In the genomic region with DNA sequence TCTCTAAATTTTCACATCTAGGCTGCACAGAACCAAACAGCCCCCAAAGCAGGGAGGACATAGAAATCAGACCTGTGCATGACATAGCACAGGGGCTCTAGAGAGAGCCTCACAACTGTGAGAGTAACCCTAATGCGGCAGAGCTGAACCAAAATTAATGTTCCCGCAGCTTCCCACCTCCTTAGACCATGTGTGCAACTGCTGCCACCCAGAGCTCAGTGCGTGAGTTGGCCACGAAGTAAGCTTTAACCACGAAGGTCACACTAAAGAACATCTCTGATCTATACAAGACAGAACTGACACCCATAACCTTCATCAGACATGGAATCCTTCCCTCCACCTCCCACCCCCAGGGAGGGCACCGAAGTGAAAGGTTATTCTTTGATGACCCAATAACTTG, we compare ENCODE assay signal across 9 mouse cellular contexts. TPM values are rescaled to one million over a fixed set of nuclear protein-coding genes. Genes with fewer than 3 reads are reported as not detected.
A peak's percentile ranks its signal among the peaks of the same experiment; 100 is the strongest.
DNase-seq lines count a peak whose midpoint lies in the region; ATAC-seq and TF ChIP-seq lines count a peak whose summit lies in the region.
"Had no signal": no experiment of that assay in that cellular context is flagged by ENCODE, and none has a peak within 500 bp of the region (broad histone marks: within the 10 kb centered on the region; RNA-seq: fewer than 3 reads in every experiment).

No protein-coding gene starts in this region.

- no peaks in the 10 kb centered on the region for H3K27me3 ChIP-seq in heart, adult 2 months (ENCODE audit: control insufficient read depth, insufficient read depth, low read length)
- H3K27me3 ChIP-seq in midbrain, embryonic 14.5 days (ENCODE audit: control insufficient read depth, insufficient read depth, low read length): no peaks in the 10 kb centered on the region
- no peaks in the 10 kb centered on the region for H3K27me3 ChIP-seq in midbrain, embryonic 11.5 days (ENCODE audit: control insufficient read depth, insufficient read depth, low read length)
- H3K27me3 ChIP-seq in kidney, embryonic 14.5 days (ENCODE audit: control insufficient read depth, insufficient read depth, low read length): no peaks in the 10 kb centered on the region

- ATAC-seq in midbrain, embryonic 14.5 days (ENCODE audit: low FRiP score, low TSS enrichment): no peak
- no peak for ATAC-seq in midbrain, embryonic 11.5 days (ENCODE audit: low FRiP score)
- ATAC-seq in kidney, embryonic 14.5 days (ENCODE audit: low FRiP score, low TSS enrichment): no peak

- H3K4me1 ChIP-seq in heart, adult 2 months (ENCODE audit: control insufficient read depth, insufficient read depth, low read length): peaks cover 3% of the 10 kb centered on the region; the same call in 1 of the 2 replicates
- no peaks in the 10 kb centered on the region for H3K4me1 ChIP-seq in midbrain, embryonic 14.5 days (ENCODE audit: control insufficient read depth, insufficient read depth, low read length)
- no peaks in the 10 kb centered on the region for H3K4me1 ChIP-seq in midbrain, embryonic 11.5 days (ENCODE audit: control insufficient read depth, insufficient read depth, low read length)
- no peaks in the 10 kb centered on the region for H3K4me1 ChIP-seq in cortical plate, adult 2 months (ENCODE audit: control insufficient read depth, insufficient read depth, low read length)
- H3K4me1 ChIP-seq in kidney, embryonic 14.5 days (ENCODE audit: control insufficient read depth, insufficient read depth, low read length): peaks cover 4% of the 10 kb centered on the region; the same call in 1 of the 2 replicates

- no peak overlapping the region for H3K4me3 ChIP-seq in heart, adult 2 months
- H3K4me3 ChIP-seq in midbrain, embryonic 14.5 days (replicated peaks; ENCODE audit: low read depth, low read length): no peak overlapping the region
- H3K4me3 ChIP-seq in midbrain, embryonic 11.5 days (ENCODE audit: low read depth, low read length): no peak overlapping the region
- no peak overlapping the region for H3K4me3 ChIP-seq in cortical plate, adult 2 months (ENCODE audit: insufficient read depth, low read length)
- H3K4me3 ChIP-seq in kidney, embryonic 14.5 days (ENCODE audit: low read length): no peak overlapping the region

- no peak for TF ChIP-seq POLR2A in heart, adult 2 months (IDR thresholded peaks at IDR 0.05; ENCODE audit: insufficient read depth, low read depth, low read length)
- no peak for TF ChIP-seq POLR2A in cortical plate, adult 2 months (IDR thresholded peaks at IDR 0.05; ENCODE audit: extremely low read depth, insufficient read depth, low read length)

- peak; percentile 56 for TF ChIP-seq CTCF in heart, adult 2 months (IDR thresholded peaks at IDR 0.05)
- peak; percentile 49 for TF ChIP-seq CTCF in cortical plate, adult 2 months (IDR thresholded peaks at IDR 0.05; ENCODE audit: extremely low read depth, insufficient read depth, low read length)

- no peak for DNase-seq in heart, adult 2 months
- DNase-seq in heart, postnatal 25 days (ENCODE audit: low spot score): no peak
- DNase-seq in midbrain, embryonic 14.5 days: peak; percentile 18
- DNase-seq in midbrain, embryonic 11.5 days (ENCODE audit: low spot score, missing footprints): no peak
- peak; percentile 8 for DNase-seq in right cerebral cortex, postnatal 14 days
- DNase-seq: cerebellum, postnatal 36 days; thymus, adult 18-20 months had no signal

- 67% methylated on average over 6 of the region's 6 CpGs for WGBS in heart, adult 2 months
- 91% methylated on average over 6 of the region's 6 CpGs for WGBS in midbrain, embryonic 14.5 days
- WGBS in midbrain, embryonic 11.5 days: 89% methylated on average over 6 of the region's 6 CpGs
- WGBS in kidney, embryonic 14.5 days: 77% methylated on average over 6 of the region's 6 CpGs

- H3K9me3 ChIP-seq in midbrain, embryonic 14.5 days (ENCODE audit: control insufficient read depth, low read length): no peaks in the 10 kb centered on the region
- H3K9me3 ChIP-seq in midbrain, embryonic 11.5 days (ENCODE audit: control insufficient read depth, low read length): no peaks in the 10 kb centered on the region
- no peaks in the 10 kb centered on the region for H3K9me3 ChIP-seq in kidney, embryonic 14.5 days (ENCODE audit: control insufficient read depth, low read length)

- H3K9ac ChIP-seq in heart, adult 2 months (ENCODE audit: low read depth, low read length): no peak overlapping the region
- no peak overlapping the region for H3K9ac ChIP-seq in midbrain, embryonic 14.5 days (replicated peaks; ENCODE audit: low read length)
- H3K9ac ChIP-seq in midbrain, embryonic 11.5 days (ENCODE audit: low read length): no peak overlapping the region
- no peak overlapping the region for H3K9ac ChIP-seq in kidney, embryonic 14.5 days (ENCODE audit: low read depth, low read length)

- no peaks in the 10 kb centered on the region for H3K79me2 ChIP-seq in heart, adult 2 months (replicated peaks; ENCODE audit: control insufficient read depth, insufficient read depth, low read length)

- no peak overlapping the region for H3K4me2 ChIP-seq in midbrain, embryonic 14.5 days (ENCODE audit: low read length)
- no peak overlapping the region for H3K4me2 ChIP-seq in midbrain, embryonic 11.5 days
- no peak overlapping the region for H3K4me2 ChIP-seq in kidney, embryonic 14.5 days (replicated peaks; ENCODE audit: low read depth, low read length)

- H3K27ac ChIP-seq in heart, adult 2 months: no peak overlapping the region
- no peak overlapping the region for H3K27ac ChIP-seq in midbrain, embryonic 14.5 days (replicated peaks; ENCODE audit: low read depth, low read length)
- H3K27ac ChIP-seq in midbrain, embryonic 11.5 days (ENCODE audit: low read depth, low read length): no peak overlapping the region
- no peak overlapping the region for H3K27ac ChIP-seq in cortical plate, adult 2 months (ENCODE audit: insufficient read depth, low read length)
- no peak overlapping the region for H3K27ac ChIP-seq in kidney, embryonic 14.5 days (ENCODE audit: low read depth, low read length)

- no peaks in the 10 kb centered on the region for H3K36me3 ChIP-seq in heart, adult 2 months (ENCODE audit: control insufficient read depth, insufficient read depth, low read length)
- peaks cover 8% of the 10 kb centered on the region; the same call in 1 of the 2 replicates for H3K36me3 ChIP-seq in midbrain, embryonic 14.5 days (ENCODE audit: control insufficient read depth, insufficient read depth, low read length)
- no peaks in the 10 kb centered on the region for H3K36me3 ChIP-seq in midbrain, embryonic 11.5 days (ENCODE audit: control insufficient read depth, insufficient read depth, low read length)
- H3K36me3 ChIP-seq in kidney, embryonic 14.5 days (ENCODE audit: control insufficient read depth, insufficient read depth, low read length): peaks cover 11% of the 10 kb centered on the region

- intact Hi-C loops in heart, adult 2 months (cut with DNase I): loop anchor here (2.0 to 5.0 kb wide), 2 partner anchors 79 to 165 kb away; no protein-coding TSS in a partner anchor
- intact Hi-C loops in heart, postnatal 25 days (cut with DNase I): loop anchor here (5.0 kb wide), 1 partner anchor 165 kb away; no protein-coding TSS in a partner anchor

- no peak for TF ChIP-seq EP300 in heart, adult 2 months (IDR thresholded peaks at IDR 0.05; ENCODE audit: insufficient read depth, low read depth, low read length)

RNA-seq across cellular contexts. Expression of a gene that starts 55.9 kb away (rescaled TPM):
- total RNA-seq in heart, adult 2 months (2021): 1 to 10 TPM; 8.9 to 9.1 TPM
- polyA plus RNA-seq in heart, adult 2 months (2012; rRNA removed): 7.3 and 13.1 TPM in 2 replicates
- 10 to 100 TPM in 1 of 2 experiments, 1 to 10 TPM in 1; 8.5 to 10.4 TPM for total RNA-seq in heart, postnatal 25 days (2021)
- polyA plus RNA-seq in midbrain, embryonic 14.5 days (2014; fragmentation: Nextera tagmentation; extraction: Ambion mirVana): 27.2 and 32.9 TPM in 2 replicates
- 44.1 and 45.9 TPM in 2 replicates for polyA plus RNA-seq in midbrain, embryonic 11.5 days (2014; fragmentation: Nextera tagmentation; extraction: Ambion mirVana)
- polyA plus RNA-seq in cortical plate, adult 2 months (2012; rRNA removed): 24.3 and 25.3 TPM in 2 replicates
- polyA plus RNA-seq in kidney, embryonic 14.5 days (2014; fragmentation: Nextera tagmentation; extraction: Ambion mirVana): 25.6 and 42.1 TPM in 2 replicates

RNA-seq across cellular contexts. Expression of a gene that starts 59.6 kb away (rescaled TPM):
- 10 to 100 TPM; 41.8 to 51.6 TPM for total RNA-seq in heart, adult 2 months (2021)
- 35.2 and 51.5 TPM in 2 replicates for polyA plus RNA-seq in heart, adult 2 months (2012; rRNA removed)
- total RNA-seq in heart, postnatal 25 days (2021): 10 to 100 TPM; 44.6 to 51.7 TPM
- 50.7 and 53.8 TPM in 2 replicates for polyA plus RNA-seq in midbrain, embryonic 14.5 days (2014; fragmentation: Nextera tagmentation; extraction: Ambion mirVana)
- 41.6 and 43.3 TPM in 2 replicates for polyA plus RNA-seq in midbrain, embryonic 11.5 days (2014; fragmentation: Nextera tagmentation; extraction: Ambion mirVana)
- 35.7 and 37.5 TPM in 2 replicates for polyA plus RNA-seq in cortical plate, adult 2 months (2012; rRNA removed)
- 50.3 and 51.1 TPM in 2 replicates for polyA plus RNA-seq in kidney, embryonic 14.5 days (2014; fragmentation: Nextera tagmentation; extraction: Ambion mirVana)

RNA-seq across cellular contexts. Expression of a gene that starts 59.7 kb away (rescaled TPM):
- total RNA-seq in heart, adult 2 months (2021): 1 to 10 TPM; 2.6 to 2.7 TPM
- polyA plus RNA-seq in heart, adult 2 months (2012; rRNA removed): 1.1 and 1.2 TPM in 2 replicates
- total RNA-seq in heart, postnatal 25 days (2021): 1 to 10 TPM; 2.2 TPM
- polyA plus RNA-seq in midbrain, embryonic 14.5 days (2014; fragmentation: Nextera tagmentation; extraction: Ambion mirVana): 7.1 and 9.1 TPM in 2 replicates
- polyA plus RNA-seq in midbrain, embryonic 11.5 days (2014; fragmentation: Nextera tagmentation; extraction: Ambion mirVana): 11.5 and 12.6 TPM in 2 replicates
- polyA plus RNA-seq in cortical plate, adult 2 months (2012; rRNA removed): 1.1 and 2.3 TPM in 2 replicates
- polyA plus RNA-seq in kidney, embryonic 14.5 days (2014; fragmentation: Nextera tagmentation; extraction: Ambion mirVana): 6.9 and 7.3 TPM in 2 replicates

Comparison
In these comparisons a context has a peak if more than half of its experiments do, and no peak if none do; other contexts are left out.
1. DNase-seq: peak in midbrain, embryonic 14.5 days (single experiment) and right cerebral cortex, postnatal 14 days (single experiment); none in heart, adult 2 months (0 of 2), heart, postnatal 25 days (single experiment) and midbrain, embryonic 11.5 days (single experiment).